Mouse (Mus musculus) small intestine, adult 2 months (tissue): ENCODE measurements around the gene Recql5. TPM values are rescaled to one million over a fixed set of nuclear protein-coding genes. Genes with fewer than 3 reads are reported as not detected.

Experiments used
- H3K27ac ChIP-seq: fragments of 200-500 bp; 2 replicates; pipeline ENCODE4 v1.5.1; 2012; ENCODE audit warnings: low read depth, low read length, control low read depth, inconsistent platforms; ENCODE audit not compliant: insufficient read depth
- H3K27me3 ChIP-seq: fragments of 200-500 bp; 2 replicates; pipeline ENCODE4 v1.6.1; 2012; ENCODE audit warnings: mild to moderate bottlenecking, moderate library complexity, low read length, inconsistent platforms; ENCODE audit not compliant: control insufficient read depth, insufficient read depth
- H3K36me3 ChIP-seq: fragments of 200-500 bp; 2 replicates; pipeline ENCODE4 v1.6.1; 2012; ENCODE audit warnings: mild to moderate bottlenecking, low read length, control low read depth, inconsistent platforms; ENCODE audit not compliant: control insufficient read depth, insufficient read depth
- H3K4me1 ChIP-seq: fragments of 200-500 bp; 2 replicates; pipeline ENCODE4 v1.6.1; 2012; ENCODE audit warnings: low read length, inconsistent platforms, mixed read lengths; ENCODE audit not compliant: control insufficient read depth, insufficient read depth, insufficient read length
- H3K4me3 ChIP-seq: fragments of 200-500 bp; 2 replicates; pipeline ENCODE4 v1.5.1; 2012; ENCODE audit warnings: low read depth, mild to moderate bottlenecking, control low read depth, inconsistent platforms, low read length, moderate library complexity
- CTCF ChIP-seq: fragments of 200-500 bp; IDR thresholded peaks from 2 replicates; pipeline ENCODE4 v1.5.1; 2012; ENCODE audit warnings: low read depth, mild to moderate bottlenecking, control low read depth, inconsistent platforms, low read length, moderate library complexity, mixed read lengths; ENCODE audit not compliant: insufficient replicate concordance, insufficient read length; ENCODE audit errors: extremely low read depth
- POLR2A ChIP-seq: fragments of 200-500 bp; IDR thresholded peaks from 2 replicates; pipeline ENCODE4 v1.6.1; 2012; ENCODE audit warnings: low read depth, mild to moderate bottlenecking, control low read depth, inconsistent platforms, low read length, moderate library complexity
- WGBS: fragments of 180-500 bp; shearing (Covaris S2); methylation state at CpG from one replicate; pipeline ENCODE4 v1.1.7; 2018; 5-methylcytosine and 5-hydroxymethylcytosine counted together
- polyA plus RNA-seq: library from polyadenylated mRNA; depleted of rRNA; stranded (reverse); fragments of >200 nt; gene quantifications from 2 replicates; pipeline ENCODE4 v1.2.3, GENCODE M21; 2012

Recql5 gene
- polyA plus RNA-seq, 1 experiment, result 9.2 TPM

- Histone ChIP-seq H3K36me3 (peaks cover 88% of the 10 kb centered on the region), H3K4me1 (peaks cover 22% of the 10 kb centered on the region), H3K4me3 (peak overlapping the region; percentile 3; the same call in 1 of the 2 replicates), H3K27ac (peak overlapping the region; percentile 31; the same call in 1 of the 2 replicates), H3K27me3 (no peaks in the 10 kb centered on the region)
- no peak for TF ChIP-seq POLR2A
- no peak for TF ChIP-seq CTCF
- 54% methylated on average over 17 of the region's 17 CpGs for WGBS
These were observed 50.0 kb downstream of the Recql5 start for GRCm38 (mm10) chr11:115883251-115883650.

GRCm38 (mm10) chr11:115881002-115881401, 52.3 kb downstream of the Recql5 start:
- Histone ChIP-seq H3K4me3 (peak overlapping the region; percentile 25), H3K27me3 (no peaks in the 10 kb centered on the region), H3K27ac (no peak overlapping the region), H3K4me1 (peaks cover 25% of the 10 kb centered on the region), H3K36me3 (peaks cover 66% of the 10 kb centered on the region)
- 28% methylated on average over 5 of the region's 5 CpGs for WGBS
- TF ChIP-seq POLR2A (no peak), CTCF (peak; percentile 92)

- Histone ChIP-seq H3K27ac (peak overlapping the region; percentile 92), H3K4me1 (peaks cover 15% of the 10 kb centered on the region), H3K27me3 (no peaks in the 10 kb centered on the region), H3K36me3 (peaks cover 41% of the 10 kb centered on the region), H3K4me3 (peak overlapping the region; percentile 68)
- no peak; the same call in 1 of the 2 replicates for TF ChIP-seq POLR2A
- TF ChIP-seq CTCF, result no peak
- 24% methylated on average over 8 of the region's 8 CpGs for WGBS
These were observed 55.2 kb downstream of the Recql5 start for GRCm38 (mm10) chr11:115878071-115878470.

- WGBS, result 20% methylated on average over 6 of the region's 6 CpGs
- peak overlapping the region; percentile 68 for H3K4me3 ChIP-seq
- H3K27ac ChIP-seq, result peak overlapping the region; percentile 100
- peaks cover 34% of the 10 kb centered on the region for H3K36me3 ChIP-seq
- H3K4me1 ChIP-seq, result peaks cover 22% of the 10 kb centered on the region
- TF ChIP-seq POLR2A (peak; percentile 93), CTCF (no peak)
- H3K27me3 ChIP-seq, result no peaks in the 10 kb centered on the region
These were observed 56.0 kb downstream of the Recql5 start for GRCm38 (mm10) chr11:115877174-115877755.

- Histone ChIP-seq H3K4me3 (no peak overlapping the region), H3K27me3 (no peaks in the 10 kb centered on the region), H3K36me3 (peaks cover 26% of the 10 kb centered on the region), H3K27ac (peak overlapping the region; percentile 100), H3K4me1 (peaks cover 30% of the 10 kb centered on the region)
- peak; percentile 42; the same call in 1 of the 2 replicates for TF ChIP-seq CTCF
- no peak for TF ChIP-seq POLR2A
- WGBS, result 72% methylated on average over 5 of the region's 5 CpGs
These were observed 56.8 kb downstream of the Recql5 start for GRCm38 (mm10) chr11:115876438-115876837.

DNA sequence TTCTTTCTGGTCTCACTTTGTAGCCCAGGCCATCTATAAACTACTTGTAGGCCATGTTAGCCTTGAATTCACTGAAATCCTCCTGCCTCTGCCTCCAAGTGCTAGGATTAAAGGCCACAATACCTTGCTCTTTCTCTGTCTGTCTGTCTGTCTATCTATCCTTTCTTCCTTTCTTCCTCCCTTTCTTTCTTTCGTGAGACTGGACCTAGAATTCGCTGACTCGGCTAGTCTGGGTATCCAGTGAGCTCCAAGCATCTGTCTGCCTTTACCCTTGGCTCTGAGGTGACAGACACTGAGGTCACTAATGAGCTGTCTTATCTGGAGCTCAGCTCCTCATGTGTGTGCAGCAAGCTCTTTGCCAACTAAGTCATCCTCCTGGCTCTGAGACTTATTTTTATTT, 57.3 kb downstream of the Recql5 start:
- no peak overlapping the region for H3K4me3 ChIP-seq
- no peak overlapping the region for H3K27ac ChIP-seq
- 90% methylated on average over 3 of the region's 3 CpGs for WGBS
- H3K4me1 ChIP-seq, result peaks cover 29% of the 10 kb centered on the region
- peaks cover 22% of the 10 kb centered on the region for H3K36me3 ChIP-seq
- no peaks in the 10 kb centered on the region for H3K27me3 ChIP-seq
- TF ChIP-seq CTCF (no peak), POLR2A (no peak)

GRCm38 (mm10) chr11:115872437-115872836, 60.8 kb downstream of the Recql5 start:
- no peaks in the 10 kb centered on the region for H3K27me3 ChIP-seq
- H3K4me3 ChIP-seq, result no peak overlapping the region
- H3K27ac ChIP-seq, result peak overlapping the region; percentile 79
- WGBS, result 33% methylated on average over 4 of the region's 4 CpGs
- TF ChIP-seq CTCF (0 out of 2 replicates have a peak, but pooled peaks have one; percentile 5), POLR2A (no peak)
- peaks cover 37% of the 10 kb centered on the region for H3K4me1 ChIP-seq
- H3K36me3 ChIP-seq, result no peaks in the 10 kb centered on the region
